Mouse (Mus musculus) lung, embryonic 15.5 days (tissue): ENCODE results near the gene Gzmd. TPM values are rescaled to one million over a fixed set of nuclear protein-coding genes. Genes with fewer than 3 reads are reported as not detected.
"Not testable (repeated sequence)": the region's sequence is repeated elsewhere in the genome, so short reads cannot be mapped to it uniquely, and the experiment has no call there.

ENCODE experiments used
- ATAC-seq: fragments of 200-750 bp; cut with Nextera tagmentation; 2 replicates; pipeline ENCODE4 v1.8.0; 2017; ENCODE audit warnings: moderate number of reproducible peaks, borderline replicate concordance; ENCODE audit not compliant: low FRiP score, low TSS enrichment; ENCODE audit errors: extremely low read depth
- H3K27ac ChIP-seq: fragments of 300-500 bp; sonication (generic); 2 replicates; pipeline ENCODE4 v1.5.1; 2015; ENCODE audit warnings: moderate library complexity, mild to moderate bottlenecking, inconsistent platforms
- H3K27me3 ChIP-seq: fragments of 300-500 bp; sonication (generic); 2 replicates; pipeline ENCODE4 v1.6.1; 2015; ENCODE audit warnings: inconsistent platforms
- H3K36me3 ChIP-seq: fragments of 300-500 bp; sonication (generic); 2 replicates; pipeline ENCODE4 v1.6.1; 2015; ENCODE audit warnings: inconsistent platforms
- H3K4me1 ChIP-seq: fragments of 300-500 bp; sonication (generic); 2 replicates; pipeline ENCODE4 v1.6.1; 2015; ENCODE audit warnings: inconsistent platforms
- H3K4me2 ChIP-seq: fragments of 300-500 bp; sonication (generic); 2 replicates; pipeline ENCODE4 v1.6.1; 2015; ENCODE audit warnings: inconsistent platforms, mild to moderate bottlenecking, moderate library complexity
- H3K4me3 ChIP-seq: fragments of 300-500 bp; sonication (generic); 2 replicates; pipeline ENCODE4 v1.5.1; 2015; ENCODE audit warnings: mild to moderate bottlenecking, inconsistent platforms
- H3K9ac ChIP-seq: fragments of 300-500 bp; sonication (generic); 2 replicates; pipeline ENCODE4 v1.6.1; 2015; ENCODE audit warnings: inconsistent platforms
- H3K9me3 ChIP-seq: fragments of 300-500 bp; sonication (generic); 2 replicates; pipeline ENCODE4 v1.6.1; 2016; ENCODE audit warnings: inconsistent platforms
- WGBS: fragments of 180-500 bp; shearing (Covaris S2); methylation state at CpG from one replicate; pipeline ENCODE4 v1.1.7; 2015; 5-methylcytosine and 5-hydroxymethylcytosine counted together
- polyA plus RNA-seq: library from polyadenylated mRNA; unstranded; fragments of >200 nt; fragmentation: Nextera tagmentation; extraction: Ambion mirVana; gene quantifications from 2 replicates; pipeline ENCODE4 v1.2.1, GENCODE M21; 2015

Gene Gzmd
- not detected in 2 replicates for polyA plus RNA-seq

- not testable (repeated sequence) for H3K27ac ChIP-seq, H3K36me3 ChIP-seq, H3K9ac ChIP-seq, H3K4me2 ChIP-seq, H3K4me3 ChIP-seq, ATAC-seq, H3K27me3 ChIP-seq, H3K9me3 ChIP-seq, H3K4me1 ChIP-seq
- WGBS = 69% methylated on average over 2 of the region's 2 CpGs
Measured at GRCm38 (mm10) chr14:56132508-56132907, at the start of gene Gzmd. Gzmd (minus strand) TSS chr14:56132608.

GRCm38 (mm10) chr14:56177651-56178050 is 45.2 kb upstream of the Gzmd start:
- 22% methylated on average over 8 of the region's 8 CpGs for WGBS

GRCm38 (mm10) chr14:56174499-56174898 is 42.1 kb upstream of the Gzmd start, which contains the start of gene Gzmn:
Gzmn (minus strand) TSS chr14:56174599.
- 86% methylated on average over 5 of the region's 5 CpGs for WGBS
- H3K36me3 ChIP-seq = no peaks in the 10 kb centered on the region
- no peak for ATAC-seq
- H3K9me3 ChIP-seq = no peaks in the 10 kb centered on the region
- no peak within 1 kb of the TSS for H3K4me3 ChIP-seq
- H3K4me2 ChIP-seq = no peak within 1 kb of the TSS
- H3K27me3 ChIP-seq = no peaks in the 10 kb centered on the region
- no peak within 1 kb of the TSS for H3K9ac ChIP-seq
- H3K27ac ChIP-seq = no peak within 1 kb of the TSS
- no peaks in the 10 kb centered on the region for H3K4me1 ChIP-seq

More at GRCm38 (mm10) chr14:56177651-56178050, 45.2 kb upstream of the Gzmd start:
- not testable (repeated sequence) for H3K4me3 ChIP-seq, H3K4me2 ChIP-seq, H3K36me3 ChIP-seq, H3K9ac ChIP-seq, H3K27me3 ChIP-seq, H3K27ac ChIP-seq, H3K9me3 ChIP-seq, ATAC-seq, H3K4me1 ChIP-seq

- Histone ChIP-seq H3K27me3 (no peaks in the 10 kb centered on the region), H3K36me3 (no peaks in the 10 kb centered on the region), H3K4me3 (no peak overlapping the region), H3K4me2 (no peak overlapping the region), H3K27ac (no peak overlapping the region), H3K9me3 (no peaks in the 10 kb centered on the region), H3K9ac (no peak overlapping the region), H3K4me1 (no peaks in the 10 kb centered on the region)
- ATAC-seq = no peak
- WGBS = 91% methylated on average over 6 of the region's 6 CpGs
Measured at GRCm38 (mm10) chr14:56173396-56173795, 41.0 kb upstream of the Gzmd start.

GRCm38 (mm10) chr14:56172744-56173143 is 40.3 kb upstream of the Gzmd start:
- no peak overlapping the region for H3K4me2 ChIP-seq
- no peak overlapping the region for H3K4me3 ChIP-seq
- H3K36me3 ChIP-seq = no peaks in the 10 kb centered on the region
- 78% methylated on average over 5 of the region's 5 CpGs for WGBS
- H3K4me1 ChIP-seq = no peaks in the 10 kb centered on the region
- H3K9me3 ChIP-seq = no peaks in the 10 kb centered on the region
- ATAC-seq = no peak
- no peak overlapping the region for H3K9ac ChIP-seq
- H3K27ac ChIP-seq = no peak overlapping the region
- no peaks in the 10 kb centered on the region for H3K27me3 ChIP-seq

- H3K9me3 ChIP-seq = no peaks in the 10 kb centered on the region
- no peaks in the 10 kb centered on the region for H3K27me3 ChIP-seq
- ATAC-seq = no peak
- no peaks in the 10 kb centered on the region for H3K36me3 ChIP-seq
- no peak overlapping the region for H3K9ac ChIP-seq
- H3K4me3 ChIP-seq = no peak overlapping the region
- no peak overlapping the region for H3K27ac ChIP-seq
- WGBS = 68% methylated on average over 6 of the region's 6 CpGs
- no peaks in the 10 kb centered on the region for H3K4me1 ChIP-seq
- H3K4me2 ChIP-seq = no peak overlapping the region
Measured at GRCm38 (mm10) chr14:56168009-56168408, 35.6 kb upstream of the Gzmd start.

GRCm38 (mm10) chr14:56162109-56162508 is 29.7 kb upstream of the Gzmd start:
- no peak overlapping the region for H3K4me3 ChIP-seq
- H3K36me3 ChIP-seq = no peaks in the 10 kb centered on the region
- no peak for ATAC-seq
- WGBS = 80% methylated on average over 2 of the region's 2 CpGs
- no peak overlapping the region for H3K27ac ChIP-seq
- no peaks in the 10 kb centered on the region for H3K9me3 ChIP-seq
- H3K27me3 ChIP-seq = no peaks in the 10 kb centered on the region
- H3K9ac ChIP-seq = no peak overlapping the region
- no peaks in the 10 kb centered on the region for H3K4me1 ChIP-seq
- no peak overlapping the region for H3K4me2 ChIP-seq

- not testable (repeated sequence) for H3K27ac ChIP-seq, H3K9ac ChIP-seq, H3K4me1 ChIP-seq, H3K4me2 ChIP-seq, H3K27me3 ChIP-seq, H3K9me3 ChIP-seq, ATAC-seq, H3K36me3 ChIP-seq, H3K4me3 ChIP-seq
- 80% methylated on average over 2 of the region's 2 CpGs for WGBS
Measured at GRCm38 (mm10) chr14:56159479-56159878, 27.1 kb upstream of the Gzmd start, which contains the start of gene Gzmg. Gzmg (minus strand) TSS chr14:56159579.

GRCm38 (mm10) chr14:56155340-56155739 is 22.9 kb upstream of the Gzmd start:
- 70% methylated on average over 2 of the region's 2 CpGs for WGBS
- H3K4me2 ChIP-seq = no peak overlapping the region
- no peaks in the 10 kb centered on the region for H3K36me3 ChIP-seq
- no peaks in the 10 kb centered on the region for H3K4me1 ChIP-seq
- H3K9ac ChIP-seq = no peak overlapping the region
- H3K27me3 ChIP-seq = no peaks in the 10 kb centered on the region
- H3K27ac ChIP-seq = no peak overlapping the region
- no peaks in the 10 kb centered on the region for H3K9me3 ChIP-seq
- ATAC-seq = no peak
- no peak overlapping the region for H3K4me3 ChIP-seq

GRCm38 (mm10) chr14:56133675-56134074 is 1.3 kb upstream of the Gzmd start:
- not testable (repeated sequence) for ATAC-seq, H3K27me3 ChIP-seq, H3K36me3 ChIP-seq, H3K4me2 ChIP-seq, H3K4me1 ChIP-seq, H3K9ac ChIP-seq, H3K4me3 ChIP-seq, H3K27ac ChIP-seq, H3K9me3 ChIP-seq
- WGBS = 71% methylated on average over 1 of the region's 1 CpGs

- no peak for ATAC-seq
- no peaks in the 10 kb centered on the region for H3K27me3 ChIP-seq
Measured at GRCm38 (mm10) chr14:56128341-56128740, 4.1 kb downstream of the Gzmd start.

GRCm38 (mm10) chr14:56123516-56123915 is 8.9 kb downstream of the Gzmd start:
- Histone ChIP-seq H3K4me3 (no peak overlapping the region), H3K36me3 (no peaks in the 10 kb centered on the region), H3K27ac (no peak overlapping the region), H3K27me3 (no peaks in the 10 kb centered on the region), H3K9ac (no peak overlapping the region), H3K4me1 (no peaks in the 10 kb centered on the region), H3K4me2 (no peak overlapping the region), H3K9me3 (no peaks in the 10 kb centered on the region)
- no peak for ATAC-seq
- WGBS = 80% methylated on average over 3 of the region's 3 CpGs

More at GRCm38 (mm10) chr14:56128341-56128740, 4.1 kb downstream of the Gzmd start:
- Histone ChIP-seq H3K27ac (no peak overlapping the region), H3K9ac (no peak overlapping the region), H3K4me3 (no peak overlapping the region), H3K9me3 (no peaks in the 10 kb centered on the region), H3K36me3 (no peaks in the 10 kb centered on the region), H3K4me1 (no peaks in the 10 kb centered on the region), H3K4me2 (no peak overlapping the region)
- 45% methylated on average over 3 of the region's 3 CpGs for WGBS

GRCm38 (mm10) chr14:56120525-56120924 is 11.9 kb downstream of the Gzmd start, which contains the start of gene Gzme:
Gzme (minus strand) TSS chr14:56120625.
- H3K4me3 ChIP-seq = no peak within 1 kb of the TSS
- H3K9me3 ChIP-seq = no peaks in the 10 kb centered on the region
- H3K4me2 ChIP-seq = no peak within 1 kb of the TSS
- no peaks in the 10 kb centered on the region for H3K4me1 ChIP-seq
- ATAC-seq = no peak
- H3K36me3 ChIP-seq = no peaks in the 10 kb centered on the region
- no peak within 1 kb of the TSS for H3K9ac ChIP-seq
- no peaks in the 10 kb centered on the region for H3K27me3 ChIP-seq
- H3K27ac ChIP-seq = no peak within 1 kb of the TSS
